Mouse (Mus musculus) CD4-positive naive resting alpha-beta T cell, adult 76 days (primary cell): ENCODE results near the gene Cdca7. TPM values are rescaled to one million over a fixed set of nuclear protein-coding genes. Genes with fewer than 3 reads are reported as not detected.

Experiments used
- total RNA-seq: library from RNA; stranded (reverse); gene quantifications from one replicate; pipeline ENCODE4 v1.2.4, GENCODE M21; 2023

Cdca7 gene
- total RNA-seq = 4.9 TPM

DNA sequence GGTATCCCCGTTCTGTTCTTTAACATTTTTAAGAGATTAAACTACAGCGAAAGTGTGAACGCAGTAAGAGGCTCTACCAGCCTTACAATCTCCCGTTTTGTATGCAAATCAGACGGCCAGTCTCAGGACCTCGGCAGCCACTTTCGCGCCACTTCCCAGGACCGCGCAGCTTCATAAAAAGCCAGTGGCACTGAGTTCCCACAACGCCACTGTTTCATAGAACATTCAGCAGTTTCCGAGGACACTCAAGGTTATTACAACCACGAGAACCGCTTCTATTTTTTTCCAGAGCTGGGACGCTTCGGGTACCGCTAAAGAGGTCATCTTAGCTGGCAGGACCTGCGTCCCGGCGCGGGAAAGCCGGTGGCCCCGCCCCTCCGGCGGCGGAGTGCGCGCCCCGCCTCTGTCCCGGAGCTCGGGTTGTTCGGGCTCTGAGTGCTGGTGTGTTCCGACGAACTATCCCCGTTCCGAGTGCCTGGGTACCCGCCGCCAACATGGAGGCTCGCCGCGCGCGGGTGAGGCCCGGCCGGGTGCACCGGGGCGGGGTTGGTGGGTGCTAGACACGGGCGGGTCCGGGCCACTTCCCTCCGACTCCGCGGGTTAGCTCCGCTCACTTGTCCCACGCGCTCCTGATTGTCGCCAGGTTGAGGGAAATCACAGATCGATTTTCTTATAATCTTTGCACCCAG lies at the start of gene Cdca7:
Gene Cdca7, plus strand, starts transcription at position 363 of the 689 bp plus-strand sequence.

Other genes starting within 250 kb of the Cdca7 start
- 0.88 TPM for gene Map3k20, start 190.5 kb upstream of the Cdca7 start, total RNA-seq